Comparison of ENCODE assay signal across 24 mouse cellular contexts in genomic region chr11:95473456-95473855, GRCm38 (mm10). TPM values are rescaled to one million over a fixed set of nuclear protein-coding genes. Genes with fewer than 3 reads are reported as not detected.
DNase-seq lines count a peak whose midpoint lies in the region; ATAC-seq and TF ChIP-seq lines count a peak whose summit lies in the region.
"Had no signal": no experiment of that assay in that cellular context is flagged by ENCODE, and none has a peak within 500 bp of the region (broad histone marks: within the 10 kb centered on the region; RNA-seq: fewer than 3 reads in every experiment).

No protein-coding gene starts in this region.

- no peaks in the 10 kb centered on the region for H3K9me3 ChIP-seq in midbrain, embryonic 11.5 days (ENCODE audit: control insufficient read depth, low read length)
- H3K9me3 ChIP-seq in midbrain, embryonic 13.5 days, result no peaks in the 10 kb centered on the region
- H3K9me3 ChIP-seq: embryonic facial prominence, embryonic 10.5 days; embryonic facial prominence, embryonic 12.5 days; forebrain, embryonic 13.5 days; forebrain, embryonic 15.5 days; G1E had no signal

- intact Hi-C loops in gastrocnemius, adult 2 months (cut with DNase I), result no loop called here
- intact Hi-C loops in gastrocnemius, postnatal 36 days (cut with DNase I), result no loop called here
- intact Hi-C loops in heart, adult 2 months (cut with DNase I), result loop anchor here (5.0 kb wide), 1 partner anchor 34 kb away; no protein-coding TSS in a partner anchor

- peaks cover 1% of the 10 kb centered on the region; the same call in 1 of the 2 replicates for H3K4me1 ChIP-seq in heart, adult 2 months (ENCODE audit: control insufficient read depth, insufficient read depth, low read length)
- no peaks in the 10 kb centered on the region for H3K4me1 ChIP-seq in midbrain, embryonic 11.5 days (ENCODE audit: control insufficient read depth, insufficient read depth, low read length)
- no peaks in the 10 kb centered on the region for H3K4me1 ChIP-seq in midbrain, embryonic 13.5 days (replicated peaks)
- H3K4me1 ChIP-seq: embryonic facial prominence, embryonic 10.5 days; embryonic facial prominence, embryonic 12.5 days; forebrain, embryonic 13.5 days; forebrain, embryonic 15.5 days had no signal

- WGBS in heart, adult 2 months, result 86% methylated on average over 1 of the region's 1 CpGs
- WGBS in midbrain, embryonic 11.5 days, result 90% methylated on average over 1 of the region's 1 CpGs
- WGBS in midbrain, embryonic 13.5 days, result 97% methylated on average over 1 of the region's 1 CpGs

- no peak for DNase-seq in gastrocnemius, adult 2 months
- DNase-seq in gastrocnemius, postnatal 36 days, result no peak
- no peak for DNase-seq in heart, adult 2 months
- no peak for DNase-seq in heart, postnatal 4 days
- peak; percentile 35 for DNase-seq in midbrain, embryonic 11.5 days (ENCODE audit: low spot score, missing footprints)
- DNase-seq: adrenal gland, adult 8-10 months; adrenal gland, postnatal 14 days; adrenal gland, postnatal 36 days; B cell, adult 2 months; cerebellum, adult 11-12 months; cerebellum, adult 2 months; cerebellum, adult 9-10 months; cerebellum, postnatal 10 days; cerebellum, postnatal 25 days had no signal

- TF ChIP-seq POLR2A in heart, adult 2 months (IDR thresholded peaks at IDR 0.05; ENCODE audit: insufficient read depth, low read depth, low read length), result no peak

- no peaks in the 10 kb centered on the region for H3K27me3 ChIP-seq in heart, adult 2 months (ENCODE audit: control insufficient read depth, insufficient read depth, low read length)
- H3K27me3 ChIP-seq in midbrain, embryonic 11.5 days (ENCODE audit: control insufficient read depth, insufficient read depth, low read length), result no peaks in the 10 kb centered on the region
- H3K27me3 ChIP-seq in midbrain, embryonic 13.5 days, result no peaks in the 10 kb centered on the region
- H3K27me3 ChIP-seq: CH12.LX; embryonic facial prominence, embryonic 12.5 days; forebrain, embryonic 13.5 days; forebrain, embryonic 15.5 days; Patski had no signal

- no peak for TF ChIP-seq CTCF in gastrocnemius, adult 2 months (IDR thresholded peaks at IDR 0.05)
- no peak for TF ChIP-seq CTCF in heart, adult 2 months (IDR thresholded peaks at IDR 0.05)

- H3K79me2 ChIP-seq in heart, adult 2 months (replicated peaks; ENCODE audit: control insufficient read depth, insufficient read depth, low read length), result no peaks in the 10 kb centered on the region; the same call in 1 of the 2 replicates

- H3K36me3 ChIP-seq in heart, adult 2 months (ENCODE audit: control insufficient read depth, insufficient read depth, low read length), result peaks cover 21% of the 10 kb centered on the region
- H3K36me3 ChIP-seq in midbrain, embryonic 11.5 days (ENCODE audit: control insufficient read depth, insufficient read depth, low read length), result no peaks in the 10 kb centered on the region
- peaks cover 46% of the 10 kb centered on the region for H3K36me3 ChIP-seq in midbrain, embryonic 13.5 days

- H3K9ac ChIP-seq in heart, adult 2 months (ENCODE audit: low read depth, low read length), result no peak overlapping the region
- H3K9ac ChIP-seq in midbrain, embryonic 11.5 days (ENCODE audit: low read length), result no peak overlapping the region
- no peak overlapping the region for H3K9ac ChIP-seq in midbrain, embryonic 13.5 days (replicated peaks)
- H3K9ac ChIP-seq: embryonic facial prominence, embryonic 12.5 days; forebrain, embryonic 13.5 days; forebrain, embryonic 15.5 days had no signal

- H3K4me2 ChIP-seq in midbrain, embryonic 11.5 days, result no peak overlapping the region
- H3K4me2 ChIP-seq in midbrain, embryonic 13.5 days (replicated peaks), result no peak overlapping the region
- H3K4me2 ChIP-seq: embryonic facial prominence, embryonic 12.5 days; forebrain, embryonic 13.5 days; forebrain, embryonic 15.5 days had no signal

- H3K27ac ChIP-seq in gastrocnemius, adult 2 months, result peak overlapping the region; percentile 79
- 0 out of 2 replicates have a peak overlapping the region, but pooled peaks have one; percentile 1 for H3K27ac ChIP-seq in heart, adult 2 months
- no peak overlapping the region for H3K27ac ChIP-seq in midbrain, embryonic 11.5 days (ENCODE audit: low read depth, low read length)
- no peak overlapping the region for H3K27ac ChIP-seq in midbrain, embryonic 13.5 days
- H3K27ac ChIP-seq: embryonic facial prominence, embryonic 10.5 days; embryonic facial prominence, embryonic 12.5 days; forebrain, embryonic 13.5 days; forebrain, embryonic 15.5 days had no signal

- TF ChIP-seq EP300 in heart, adult 2 months (IDR thresholded peaks at IDR 0.05; ENCODE audit: insufficient read depth, low read depth, low read length), result no peak

- no peak overlapping the region for H3K4me3 ChIP-seq in gastrocnemius, adult 2 months
- H3K4me3 ChIP-seq in heart, adult 2 months, result no peak overlapping the region
- no peak overlapping the region for H3K4me3 ChIP-seq in midbrain, embryonic 11.5 days (ENCODE audit: low read depth, low read length)
- no peak overlapping the region for H3K4me3 ChIP-seq in midbrain, embryonic 13.5 days (replicated peaks)
- H3K4me3 ChIP-seq: embryonic facial prominence, embryonic 10.5 days; embryonic facial prominence, embryonic 12.5 days; forebrain, embryonic 13.5 days; forebrain, embryonic 15.5 days had no signal

- ATAC-seq in midbrain, embryonic 11.5 days (ENCODE audit: low FRiP score), result no peak
- ATAC-seq in midbrain, embryonic 13.5 days, result no peak
- ATAC-seq: activated CD4-positive, CD25-positive, alpha-beta regulatory T cell, adult 4 months; CD4-positive, CD25-positive, alpha-beta regulatory T cell, adult 4 months; forebrain, embryonic 13.5 days; forebrain, embryonic 15.5 days; Patski had no signal

RNA-seq across cellular contexts. Expression of gene Nxph3, which starts 40.9 kb away (rescaled TPM):
- total RNA-seq in gastrocnemius, adult 2 months (2021), result under 1 TPM; 0.20 to 0.23 TPM
- total RNA-seq in gastrocnemius, postnatal 36 days (2021), result under 1 TPM; 0.15 to 0.20 TPM
- under 1 TPM; 0.55 to 0.73 TPM for total RNA-seq in heart, adult 2 months (2021)
- polyA plus RNA-seq in heart, adult 2 months (2012; rRNA removed), result 0.57 and 0.76 TPM in 2 replicates
- total RNA-seq in heart, postnatal 4 days (2021), result 1 to 10 TPM; 1.0 to 1.1 TPM
- 0.20 and 0.37 TPM in 2 replicates for polyA plus RNA-seq in midbrain, embryonic 11.5 days (2014; fragmentation: Nextera tagmentation; extraction: Ambion mirVana)
- polyA plus RNA-seq in midbrain, embryonic 13.5 days (2015; fragmentation: Nextera tagmentation; extraction: Ambion mirVana), result 1.2 and 1.9 TPM in 2 replicates
- polyA plus RNA-seq: activated CD4-positive, CD25-positive, alpha-beta regulatory T cell, adult 4 months; CD4-positive, CD25-positive, alpha-beta regulatory T cell, adult 4 months; G1E had no signal

RNA-seq across cellular contexts. Expression of gene Spop, which starts 59.6 kb away (rescaled TPM):
- 100 to 1,000 TPM; 190 to 208 TPM for total RNA-seq in gastrocnemius, adult 2 months (2021)
- total RNA-seq in gastrocnemius, postnatal 36 days (2021), result 100 to 1,000 TPM; 178 to 196 TPM
- 100 to 1,000 TPM; 155 to 170 TPM for total RNA-seq in heart, adult 2 months (2021)
- 69.3 and 112 TPM in 2 replicates for polyA plus RNA-seq in heart, adult 2 months (2012; rRNA removed)
- 100 to 1,000 TPM; 111 to 133 TPM for total RNA-seq in heart, postnatal 4 days (2021)
- 132 and 162 TPM in 2 replicates for polyA plus RNA-seq in midbrain, embryonic 11.5 days (2014; fragmentation: Nextera tagmentation; extraction: Ambion mirVana)
- polyA plus RNA-seq in midbrain, embryonic 13.5 days (2015; fragmentation: Nextera tagmentation; extraction: Ambion mirVana), result 199 and 202 TPM in 2 replicates

Comparison
In these comparisons a context has a peak if more than half of its experiments do, and no peak if none do; other contexts are left out.
1. H3K27ac ChIP-seq: peak in gastrocnemius, adult 2 months (single experiment) and heart, adult 2 months (single experiment); none in midbrain, embryonic 11.5 days (single experiment) and midbrain, embryonic 13.5 days (single experiment).